Mouse (Mus musculus): ENCODE measurements at regions not wholly inside any gene's neighbourhood (a gene's known extent, or its start where the extent isn't known, plus 50 kb on each side); places are given as distances from the start of the nearest gene placed in this dataset.

DNA sequence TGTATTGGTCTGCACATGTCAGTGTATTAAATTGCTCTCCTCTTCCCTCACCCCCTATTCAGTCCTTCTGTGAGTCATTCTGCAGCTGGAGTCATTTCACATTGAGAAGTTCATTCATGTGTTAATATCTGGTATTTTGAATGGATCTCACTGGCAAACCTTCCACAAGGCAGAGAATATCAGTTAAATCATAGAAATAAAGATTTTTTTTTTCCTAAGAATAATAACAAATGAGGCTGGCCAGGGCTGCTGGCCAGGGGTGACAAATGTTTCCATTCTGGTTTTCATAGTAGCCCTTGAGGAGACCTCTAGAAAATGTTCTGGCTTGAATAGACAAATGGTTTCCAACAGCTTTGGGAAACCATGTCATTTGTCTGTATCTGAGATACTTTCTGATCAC lies 124.8 kb downstream of the Cdca7 start:
- H3K36me3 ChIP-seq (ENCODE audit: control insufficient read depth, insufficient read depth), result no peaks in the 10 kb centered on the region
- ATAC-seq, result peak; percentile 47; the same call in 1 of the 2 replicates
- no peak overlapping the region for H3K4me2 ChIP-seq (ENCODE audit: low read length)
- peaks cover 13% of the 10 kb centered on the region for H3K4me1 ChIP-seq (replicated peaks; ENCODE audit: control insufficient read depth, insufficient read depth, low read length)
- no peaks in the 10 kb centered on the region for H3K27me3 ChIP-seq (replicated peaks; ENCODE audit: control insufficient read depth, insufficient read depth, low read length)
- H3K27ac ChIP-seq (ENCODE audit: low read length), result no peak overlapping the region
- H3K9me3 ChIP-seq (ENCODE audit: control insufficient read depth, low read length), result no peaks in the 10 kb centered on the region
- no peak overlapping the region for H3K9ac ChIP-seq (replicated peaks; ENCODE audit: low read depth, low read length)
- no peak overlapping the region for H3K4me3 ChIP-seq (replicated peaks; ENCODE audit: low read length)

DNA sequence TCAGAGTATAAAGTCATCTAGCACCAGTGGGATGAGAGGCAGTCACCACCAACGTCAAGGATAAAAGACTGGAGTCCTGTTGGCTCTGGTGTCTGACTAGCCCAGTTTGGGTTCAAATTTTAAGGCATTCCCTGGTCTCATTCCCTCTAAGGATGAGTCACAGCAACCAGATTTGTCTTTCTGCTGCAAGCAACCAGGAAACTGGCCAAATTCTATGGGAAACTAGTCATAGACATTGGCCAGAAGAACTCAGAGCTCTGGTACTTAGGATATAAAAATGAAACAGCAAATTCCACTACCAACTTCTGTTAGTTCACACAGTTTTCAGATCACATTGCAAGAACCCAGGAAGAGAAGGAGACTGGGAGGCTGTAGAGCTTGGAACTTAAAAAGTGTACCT lies 126.2 kb downstream of the Cdca7 start:
- Histone ChIP-seq H3K9me3 (ENCODE audit: control insufficient read depth, low read length) (no peaks in the 10 kb centered on the region), H3K36me3 (ENCODE audit: control insufficient read depth, insufficient read depth) (no peaks in the 10 kb centered on the region), H3K27me3 (replicated peaks; ENCODE audit: control insufficient read depth, insufficient read depth, low read length) (no peaks in the 10 kb centered on the region), H3K4me3 (replicated peaks; ENCODE audit: low read length) (no peak overlapping the region), H3K9ac (replicated peaks; ENCODE audit: low read depth, low read length) (no peak overlapping the region), H3K4me1 (replicated peaks; ENCODE audit: control insufficient read depth, insufficient read depth, low read length) (peaks cover 13% of the 10 kb centered on the region), H3K4me2 (ENCODE audit: low read length) (no peak overlapping the region), H3K27ac (ENCODE audit: low read length) (no peak overlapping the region)
- 63% methylated on average over 1 of the region's 1 CpGs for WGBS
- no peak for ATAC-seq

DNA sequence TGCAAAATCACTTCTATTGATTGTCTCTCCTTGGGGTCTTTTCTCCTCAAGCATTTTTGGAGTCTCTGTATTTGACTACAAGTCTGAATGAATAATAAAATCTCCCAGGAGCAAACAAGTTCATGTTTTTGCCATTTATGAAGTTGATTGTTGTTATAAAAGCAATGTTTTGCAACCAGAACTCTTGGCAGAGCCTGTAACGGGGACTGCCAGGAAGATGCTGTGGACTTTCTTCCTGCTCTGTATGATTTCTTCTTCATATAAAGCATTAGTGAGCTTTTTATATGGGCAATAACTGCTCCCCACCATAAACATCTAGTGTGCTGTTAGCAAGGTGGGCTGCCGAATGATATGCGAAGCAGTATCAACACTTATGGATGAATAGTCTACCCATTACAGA lies 136.3 kb downstream of the Cdca7 start:
- Histone ChIP-seq H3K4me2 (ENCODE audit: low read length) (no peak overlapping the region), H3K27me3 (replicated peaks; ENCODE audit: control insufficient read depth, insufficient read depth, low read length) (no peaks in the 10 kb centered on the region), H3K27ac (ENCODE audit: low read length) (no peak overlapping the region), H3K9me3 (ENCODE audit: control insufficient read depth, low read length) (no peaks in the 10 kb centered on the region), H3K4me1 (replicated peaks; ENCODE audit: control insufficient read depth, insufficient read depth, low read length) (no peaks in the 10 kb centered on the region), H3K36me3 (ENCODE audit: control insufficient read depth, insufficient read depth) (no peaks in the 10 kb centered on the region), H3K9ac (replicated peaks; ENCODE audit: low read depth, low read length) (no peak overlapping the region), H3K4me3 (replicated peaks; ENCODE audit: low read length) (no peak overlapping the region)
- no peak for ATAC-seq
- WGBS, result 95% methylated on average over 3 of the region's 3 CpGs

DNA sequence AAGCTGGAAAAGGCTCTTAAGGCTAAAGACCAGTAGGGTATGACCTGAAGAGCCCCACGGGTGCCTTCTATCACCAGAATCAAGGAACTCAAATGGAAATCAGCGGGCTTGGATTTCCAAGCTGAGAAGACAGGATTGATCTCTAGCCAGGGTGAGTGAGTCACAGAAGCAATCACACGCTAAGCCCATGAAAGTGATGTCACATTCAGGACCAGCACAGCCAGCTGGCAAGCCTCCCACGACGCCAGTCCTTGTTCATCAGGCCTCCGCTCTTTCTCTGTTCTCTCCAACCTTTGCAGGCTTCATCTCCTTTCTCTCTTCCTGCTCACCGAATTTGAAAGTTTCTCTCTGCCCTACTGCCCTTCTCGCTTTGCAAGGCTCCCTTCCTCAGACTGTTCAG lies 138.3 kb downstream of the Cdca7 start:
- WGBS, result 65% methylated on average over 8 of the region's 8 CpGs
- no peak for ATAC-seq
- Histone ChIP-seq H3K9me3 (ENCODE audit: control insufficient read depth, low read length) (no peaks in the 10 kb centered on the region), H3K4me2 (ENCODE audit: low read length) (no peak overlapping the region), H3K36me3 (ENCODE audit: control insufficient read depth, insufficient read depth) (no peaks in the 10 kb centered on the region), H3K27ac (ENCODE audit: low read length) (no peak overlapping the region), H3K27me3 (replicated peaks; ENCODE audit: control insufficient read depth, insufficient read depth, low read length) (no peaks in the 10 kb centered on the region), H3K4me3 (replicated peaks; ENCODE audit: low read length) (no peak overlapping the region), H3K4me1 (replicated peaks; ENCODE audit: control insufficient read depth, insufficient read depth, low read length) (peaks cover 5% of the 10 kb centered on the region; the same call in 1 of the 2 replicates), H3K9ac (replicated peaks; ENCODE audit: low read depth, low read length) (no peak overlapping the region)

DNA sequence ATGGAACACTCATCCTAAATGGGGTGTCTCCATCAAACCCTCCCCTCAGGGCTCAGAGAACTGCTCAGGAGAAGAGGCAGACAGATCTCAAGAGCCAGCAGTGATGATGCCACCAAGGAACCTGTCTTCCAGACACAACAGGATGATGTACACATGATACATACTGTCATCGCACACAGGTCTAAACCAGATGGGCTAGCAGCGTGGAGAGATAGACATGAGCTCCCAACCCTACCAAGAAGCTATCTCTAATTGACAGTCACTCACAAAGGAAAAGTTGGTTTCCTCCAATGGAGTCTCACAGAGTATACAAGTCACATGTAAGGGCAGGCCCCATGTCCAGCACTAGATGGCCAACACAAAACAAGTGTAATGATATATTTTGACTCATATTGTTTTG lies 139.9 kb downstream of the Cdca7 start:
- ATAC-seq, result no peak
- Histone ChIP-seq H3K4me2 (ENCODE audit: low read length) (no peak overlapping the region), H3K27me3 (replicated peaks; ENCODE audit: control insufficient read depth, insufficient read depth, low read length) (no peaks in the 10 kb centered on the region), H3K36me3 (ENCODE audit: control insufficient read depth, insufficient read depth) (no peaks in the 10 kb centered on the region), H3K9me3 (ENCODE audit: control insufficient read depth, low read length) (no peaks in the 10 kb centered on the region), H3K4me3 (replicated peaks; ENCODE audit: low read length) (no peak overlapping the region), H3K4me1 (replicated peaks; ENCODE audit: control insufficient read depth, insufficient read depth, low read length) (peaks cover 16% of the 10 kb centered on the region), H3K27ac (ENCODE audit: low read length) (no peak overlapping the region), H3K9ac (replicated peaks; ENCODE audit: low read depth, low read length) (no peak overlapping the region)
- WGBS, result 100% methylated on average over 2 of the region's 2 CpGs

DNA sequence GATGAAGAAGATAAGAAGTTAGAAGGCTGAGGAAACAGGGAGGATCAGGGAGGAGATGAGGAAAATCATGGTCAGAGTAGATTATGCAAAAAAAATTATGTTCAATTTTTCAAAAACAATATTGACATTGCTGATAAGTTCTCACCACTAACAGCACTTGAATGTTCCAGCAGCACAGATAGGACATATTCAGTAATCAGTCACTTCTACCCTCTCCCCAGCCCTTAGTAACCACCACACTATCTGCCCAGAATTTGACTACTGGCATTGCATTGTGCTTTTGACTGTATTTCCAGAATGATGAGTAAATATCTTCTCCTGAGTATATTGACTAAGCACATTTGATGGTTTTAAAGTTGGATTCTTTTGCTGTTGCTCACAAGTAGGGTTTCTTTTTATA lies 140.5 kb downstream of the Cdca7 start:
- Histone ChIP-seq H3K4me2 (ENCODE audit: low read length) (no peak overlapping the region), H3K9ac (replicated peaks; ENCODE audit: low read depth, low read length) (no peak overlapping the region), H3K4me1 (replicated peaks; ENCODE audit: control insufficient read depth, insufficient read depth, low read length) (peaks cover 16% of the 10 kb centered on the region), H3K27ac (ENCODE audit: low read length) (no peak overlapping the region), H3K9me3 (ENCODE audit: control insufficient read depth, low read length) (no peaks in the 10 kb centered on the region), H3K4me3 (replicated peaks; ENCODE audit: low read length) (no peak overlapping the region), H3K27me3 (replicated peaks; ENCODE audit: control insufficient read depth, insufficient read depth, low read length) (no peaks in the 10 kb centered on the region), H3K36me3 (ENCODE audit: control insufficient read depth, insufficient read depth) (no peaks in the 10 kb centered on the region)
- no peak for ATAC-seq

DNA sequence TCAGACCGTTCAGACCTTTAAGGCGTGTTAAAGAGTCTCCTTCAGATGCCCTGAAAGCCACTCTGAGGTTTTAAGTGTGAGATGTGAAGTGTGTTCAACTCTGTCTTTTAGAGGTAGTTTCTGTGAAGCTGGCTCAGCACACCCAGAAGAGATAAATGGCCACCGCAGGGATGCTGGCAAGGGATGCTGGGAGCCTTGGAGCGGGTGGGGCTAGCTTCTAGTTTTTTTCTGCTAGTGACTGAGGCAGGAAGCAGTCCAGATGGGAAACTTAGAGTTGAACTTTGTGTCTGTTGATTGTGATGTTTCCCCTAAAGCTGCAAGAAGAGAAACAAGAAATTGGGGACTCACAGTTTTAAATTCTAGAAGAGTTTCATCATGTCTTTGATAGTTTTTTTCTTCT lies 143.5 kb downstream of the Cdca7 start:
- Histone ChIP-seq H3K9me3 (ENCODE audit: control insufficient read depth, low read length) (no peaks in the 10 kb centered on the region), H3K27ac (ENCODE audit: low read length) (no peak overlapping the region), H3K4me2 (ENCODE audit: low read length) (no peak overlapping the region), H3K4me1 (replicated peaks; ENCODE audit: control insufficient read depth, insufficient read depth, low read length) (peaks cover 16% of the 10 kb centered on the region), H3K9ac (replicated peaks; ENCODE audit: low read depth, low read length) (no peak overlapping the region), H3K36me3 (ENCODE audit: control insufficient read depth, insufficient read depth) (no peaks in the 10 kb centered on the region), H3K4me3 (replicated peaks; ENCODE audit: low read length) (no peak overlapping the region), H3K27me3 (replicated peaks; ENCODE audit: control insufficient read depth, insufficient read depth, low read length) (no peaks in the 10 kb centered on the region)
- 32% methylated on average over 4 of the region's 4 CpGs for WGBS
- no peak for ATAC-seq

DNA sequence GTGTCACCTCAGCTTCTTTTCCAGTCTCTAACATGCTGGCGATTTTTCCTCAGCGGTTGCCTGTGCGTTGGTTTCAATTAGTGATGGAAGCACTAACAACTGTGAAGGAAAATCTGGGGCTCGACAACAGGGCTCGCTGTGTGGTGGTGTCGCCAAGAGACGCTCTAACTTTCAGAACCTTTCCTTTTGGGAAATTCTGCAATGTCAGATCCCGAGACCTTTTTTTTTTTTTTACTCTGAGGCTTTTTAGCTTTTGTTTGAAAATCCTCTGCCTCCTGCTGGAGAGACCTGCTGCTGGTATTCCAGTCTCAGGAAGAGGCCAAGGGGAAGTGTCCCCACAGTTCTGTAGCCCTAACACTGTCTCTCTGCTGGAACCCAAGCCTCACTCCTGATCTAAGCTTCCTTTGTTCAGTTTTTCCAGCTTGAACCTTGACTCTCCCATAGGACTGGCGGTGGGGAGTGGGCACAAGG lies 144.3 kb downstream of the Cdca7 start:
- peak overlapping the region; percentile 14; the same call in 1 of the 2 replicates for H3K4me3 ChIP-seq (replicated peaks; ENCODE audit: low read length)
- H3K27ac ChIP-seq (ENCODE audit: low read length), result no peak overlapping the region
- no peaks in the 10 kb centered on the region for H3K36me3 ChIP-seq (ENCODE audit: control insufficient read depth, insufficient read depth)
- no peak for ATAC-seq
- peak overlapping the region; percentile 37 for H3K4me2 ChIP-seq (ENCODE audit: low read length)
- H3K9me3 ChIP-seq (ENCODE audit: control insufficient read depth, low read length), result no peaks in the 10 kb centered on the region
- H3K27me3 ChIP-seq (replicated peaks; ENCODE audit: control insufficient read depth, insufficient read depth, low read length), result no peaks in the 10 kb centered on the region
- H3K9ac ChIP-seq (replicated peaks; ENCODE audit: low read depth, low read length), result no peak overlapping the region; the same call in 1 of the 2 replicates
- H3K4me1 ChIP-seq (replicated peaks; ENCODE audit: control insufficient read depth, insufficient read depth, low read length), result peaks cover 16% of the 10 kb centered on the region
- 4% methylated on average over 9 of the region's 9 CpGs for WGBS

DNA sequence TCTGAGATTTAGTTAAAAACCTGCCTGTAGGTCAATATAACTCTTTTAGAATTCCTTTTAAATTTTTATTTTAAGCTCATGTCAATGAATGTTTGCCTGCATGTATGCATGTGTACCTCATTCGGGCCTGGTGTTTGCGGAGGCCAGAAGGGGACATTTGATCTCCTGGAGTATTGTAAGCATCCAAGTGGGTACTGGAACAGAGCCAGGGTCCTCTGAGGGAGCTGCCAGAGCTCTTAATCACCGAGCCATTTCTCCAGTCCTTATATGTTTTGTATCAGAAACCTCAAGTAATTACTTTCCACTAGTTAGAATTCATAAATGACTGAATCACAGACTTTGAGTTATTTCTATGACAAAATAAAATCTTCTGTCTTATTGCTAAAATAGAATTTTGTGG lies 152.0 kb downstream of the Cdca7 start:
- whole genome bisulfite sequencing, result 16% methylated on average over 3 of the region's 3 CpGs
- Histone ChIP-seq H3K4me3 (replicated peaks; ENCODE audit: low read length) (no peak overlapping the region), H3K27me3 (replicated peaks; ENCODE audit: control insufficient read depth, insufficient read depth, low read length) (no peaks in the 10 kb centered on the region), H3K27ac (ENCODE audit: low read length) (no peak overlapping the region), H3K36me3 (ENCODE audit: control insufficient read depth, insufficient read depth) (no peaks in the 10 kb centered on the region), H3K4me2 (ENCODE audit: low read length) (no peak overlapping the region), H3K9me3 (ENCODE audit: control insufficient read depth, low read length) (no peaks in the 10 kb centered on the region), H3K9ac (replicated peaks; ENCODE audit: low read depth, low read length) (no peak overlapping the region), H3K4me1 (replicated peaks; ENCODE audit: control insufficient read depth, insufficient read depth, low read length) (peaks cover 27% of the 10 kb centered on the region)
- no peak for ATAC-seq
